Mouse (Mus musculus) kidney, adult 8-10 months (tissue): ENCODE data around the gene Alyref.
A peak's percentile ranks its signal among the peaks of the same experiment; 100 is the strongest.

Experiments
- DNase-seq, 2 experiments: peaks; one replicate each; pipeline ENCODE4 v3.0.0; 2022

Gene Alyref

GRCm38 (mm10) chr11:120598283-120598989 is at the start of gene Alyref, which contains the start of gene Anapc11:
Gene Alyref, minus strand, starts transcription at chr11:120598365.
Gene Anapc11, plus strand, starts transcription at chr11:120598421.
- DNase-seq: peak; percentile 90 to 91

GRCm38 (mm10) chr11:120647047-120647830 is 49.1 kb upstream of the Alyref start:
- no peak for DNase-seq

GRCm38 (mm10) chr11:120643601-120643987 is 45.4 kb upstream of the Alyref start, which contains the start of gene Pycr1:
Gene Pycr1, minus strand, starts transcription at chr11:120643769.
- DNase-seq: peak; percentile 89 to 94

GRCm38 (mm10) chr11:120642939-120643600 is 44.9 kb upstream of the Alyref start:
- DNase-seq: no peak

- DNase-seq: no peak
Measured at GRCm38 (mm10) chr11:120641869-120642268, 43.7 kb upstream of the Alyref start.

GRCm38 (mm10) chr11:120641255-120641654 is 43.1 kb upstream of the Alyref start:
- no peak for DNase-seq

- DNase-seq: no peak
Measured at GRCm38 (mm10) chr11:120634810-120635209, 36.6 kb upstream of the Alyref start.

- peak; percentile 95 for DNase-seq
Measured at GRCm38 (mm10) chr11:120633520-120634343, 35.6 kb upstream of the Alyref start, which contains the start of gene Mafg. Gene Mafg, minus strand, starts transcription at chr11:120633600.

GRCm38 (mm10) chr11:120632559-120633519 is 34.7 kb upstream of the Alyref start:
- peak; percentile 86 to 88 for DNase-seq

GRCm38 (mm10) chr11:120631726-120632448 is 33.7 kb upstream of the Alyref start:
- no peak for DNase-seq

- peak; percentile 75 to 77 for DNase-seq
Measured at GRCm38 (mm10) chr11:120630881-120631725, 32.9 kb upstream of the Alyref start.

GRCm38 (mm10) chr11:120630401-120630871 is 32.3 kb upstream of the Alyref start:
- peak; percentile 86 to 89 for DNase-seq

GRCm38 (mm10) chr11:120629911-120630310 is 31.7 kb upstream of the Alyref start:
- peak; percentile 67 to 69 for DNase-seq

- peak; percentile 74 for DNase-seq
Measured at GRCm38 (mm10) chr11:120629341-120629730, 31.2 kb upstream of the Alyref start.

- no peak for DNase-seq
Measured at GRCm38 (mm10) chr11:120628601-120629340, 30.6 kb upstream of the Alyref start.

- DNase-seq: no peak
Measured at GRCm38 (mm10) chr11:120627468-120628300, 29.5 kb upstream of the Alyref start.

- no peak for DNase-seq
Measured at GRCm38 (mm10) chr11:120626785-120627467, 28.8 kb upstream of the Alyref start.
